Mouse (Mus musculus): ENCODE results near the gene Bcat1.

The Bcat1 gene

GRCm38 (mm10) chr6:145009859-145010818 lies 65.8 kb downstream of the Bcat1 start:
- DNase-seq (ENCODE audit: low spot score): peak; percentile 70

- no peak for DNase-seq (ENCODE audit: low spot score)
Observed at GRCm38 (mm10) chr6:145003459-145003858, 72.5 kb downstream of the Bcat1 start.

- no peak for DNase-seq (ENCODE audit: low spot score)
Observed at GRCm38 (mm10) chr6:145002094-145002936, 73.7 kb downstream of the Bcat1 start.

GRCm38 (mm10) chr6:145001493-145001892 lies 74.5 kb downstream of the Bcat1 start:
- DNase-seq (ENCODE audit: low spot score): no peak

- peak; percentile 49 for DNase-seq (ENCODE audit: low spot score)
Observed at GRCm38 (mm10) chr6:144997229-144997628, 78.8 kb downstream of the Bcat1 start.

GRCm38 (mm10) chr6:144992111-144992510 lies 83.9 kb downstream of the Bcat1 start:
- no peak for DNase-seq (ENCODE audit: low spot score)

- no peak for DNase-seq (ENCODE audit: low spot score)
Observed at GRCm38 (mm10) chr6:144989193-144989592, 86.8 kb downstream of the Bcat1 start.

- DNase-seq (ENCODE audit: low spot score): no peak
Observed at GRCm38 (mm10) chr6:144987676-144988075, 88.3 kb downstream of the Bcat1 start.

GRCm38 (mm10) chr6:144987216-144987615 lies 88.8 kb downstream of the Bcat1 start:
- no peak for DNase-seq (ENCODE audit: low spot score)

- no peak for DNase-seq (ENCODE audit: low spot score)
Observed at GRCm38 (mm10) chr6:144984221-144984620, 91.8 kb downstream of the Bcat1 start.

GRCm38 (mm10) chr6:144982093-144982492 lies 93.9 kb downstream of the Bcat1 start:
- no peak for DNase-seq (ENCODE audit: low spot score)

- DNase-seq (ENCODE audit: low spot score): no peak
Observed at GRCm38 (mm10) chr6:144972351-144972750, 103.6 kb downstream of the Bcat1 start.

GRCm38 (mm10) chr6:144970900-144971299 lies 105.1 kb downstream of the Bcat1 start:
- DNase-seq (ENCODE audit: low spot score): no peak

GRCm38 (mm10) chr6:144967536-144967935 lies 108.4 kb downstream of the Bcat1 start:
- DNase-seq (ENCODE audit: low spot score): no peak

GRCm38 (mm10) chr6:144964205-144964604 lies 111.8 kb downstream of the Bcat1 start:
- no peak for DNase-seq (ENCODE audit: low spot score)

GRCm38 (mm10) chr6:144963156-144963555 lies 112.8 kb downstream of the Bcat1 start:
- DNase-seq (ENCODE audit: low spot score): no peak

- no peak for DNase-seq (ENCODE audit: low spot score)
Observed at GRCm38 (mm10) chr6:144962013-144962354, 114.0 kb downstream of the Bcat1 start.

GRCm38 (mm10) chr6:144961253-144962012 lies 114.6 kb downstream of the Bcat1 start:
- no peak for DNase-seq (ENCODE audit: low spot score)

- DNase-seq (ENCODE audit: low spot score): no peak
Observed at GRCm38 (mm10) chr6:144955887-144956547, 120.0 kb downstream of the Bcat1 start.

- no peak for DNase-seq (ENCODE audit: low spot score)
Observed at GRCm38 (mm10) chr6:144952885-144953284, 123.1 kb downstream of the Bcat1 start.
